Mouse (Mus musculus): Measurements from ENCODE around the gene Smyd3. TPM values are rescaled to one million over a fixed set of nuclear protein-coding genes. Genes with fewer than 3 reads are reported as not detected.
A peak's percentile ranks its signal among the peaks of the same experiment; 100 is the strongest.

The Smyd3 gene
- polyA plus RNA-seq, 1 experiment from 2014 or later = 16.1 TPM

GRCm38 (mm10) chr1:179083098-179083497 lies 434.7 kb downstream of the Smyd3 start:
- Histone ChIP-seq H3K36me3 (peaks cover 5% of the 10 kb centered on the region; the same call in 1 of the 2 replicates), H3K27ac (peak overlapping the region; percentile 54; the same call in 1 of the 2 replicates), H3K4me1 (peaks cover 11% of the 10 kb centered on the region; the same call in 1 of the 2 replicates), H3K4me3 (no peak overlapping the region), H3K27me3 (ENCODE audit: insufficient read depth, poor library complexity, severe bottlenecking) (no peaks in the 10 kb centered on the region), H3K9me3 (no peaks in the 10 kb centered on the region)
- DNase-seq (ENCODE audit: low spot score) = no peak
- 56% methylated on average over 5 of the region's 5 CpGs for WGBS

GRCm38 (mm10) chr1:179073846-179074245 lies 444.0 kb downstream of the Smyd3 start:
- Histone ChIP-seq H3K9me3 (no peaks in the 10 kb centered on the region), H3K4me1 (peaks cover 5% of the 10 kb centered on the region; the same call in 1 of the 2 replicates), H3K27me3 (ENCODE audit: insufficient read depth, poor library complexity, severe bottlenecking) (no peaks in the 10 kb centered on the region), H3K36me3 (0 out of 2 replicates have a peak, but pooled peaks cover 2% of the 10 kb centered on the region), H3K27ac (no peak overlapping the region), H3K4me3 (no peak overlapping the region)
- no peak for DNase-seq (ENCODE audit: low spot score)
- 89% methylated on average over 7 of the region's 7 CpGs for WGBS

- H3K27ac ChIP-seq = 0 out of 2 replicates have a peak overlapping the region, but pooled peaks have one; percentile 8
- 0 out of 2 replicates have a peak, but pooled peaks cover 2% of the 10 kb centered on the region for H3K36me3 ChIP-seq
- WGBS = 70% methylated on average over 11 of the region's 11 CpGs
- H3K9me3 ChIP-seq = no peaks in the 10 kb centered on the region
- no peak for DNase-seq (ENCODE audit: low spot score)
- H3K27me3 ChIP-seq (ENCODE audit: insufficient read depth, poor library complexity, severe bottlenecking) = no peaks in the 10 kb centered on the region
- H3K4me1 ChIP-seq = peaks cover 5% of the 10 kb centered on the region; the same call in 1 of the 2 replicates
- no peak overlapping the region for H3K4me3 ChIP-seq
Measured at GRCm38 (mm10) chr1:179072935-179073654, 444.7 kb downstream of the Smyd3 start.

GRCm38 (mm10) chr1:179072406-179072805 lies 445.4 kb downstream of the Smyd3 start:
- no peaks in the 10 kb centered on the region for H3K27me3 ChIP-seq (ENCODE audit: insufficient read depth, poor library complexity, severe bottlenecking)
- 46% methylated on average over 1 of the region's 1 CpGs for WGBS
- H3K27ac ChIP-seq = peak overlapping the region; percentile 36; the same call in 1 of the 2 replicates
- DNase-seq (ENCODE audit: low spot score) = no peak
- H3K36me3 ChIP-seq = 0 out of 2 replicates have a peak, but pooled peaks cover 2% of the 10 kb centered on the region
- H3K4me1 ChIP-seq = peaks cover 5% of the 10 kb centered on the region; the same call in 1 of the 2 replicates
- H3K4me3 ChIP-seq = no peak overlapping the region
- no peaks in the 10 kb centered on the region for H3K9me3 ChIP-seq

GRCm38 (mm10) chr1:179068990-179069389 lies 448.9 kb downstream of the Smyd3 start:
- 0 out of 2 replicates have a peak, but pooled peaks cover 2% of the 10 kb centered on the region for H3K36me3 ChIP-seq
- DNase-seq (ENCODE audit: low spot score) = no peak
- WGBS = 87% methylated on average over 1 of the region's 1 CpGs
- H3K4me3 ChIP-seq = no peak overlapping the region
- H3K9me3 ChIP-seq = no peaks in the 10 kb centered on the region
- H3K27ac ChIP-seq = no peak overlapping the region
- peaks cover 21% of the 10 kb centered on the region for H3K4me1 ChIP-seq
- no peaks in the 10 kb centered on the region for H3K27me3 ChIP-seq (ENCODE audit: insufficient read depth, poor library complexity, severe bottlenecking)

- DNase-seq (ENCODE audit: low spot score) = no peak
- peak overlapping the region; percentile 63 for H3K27ac ChIP-seq
- H3K9me3 ChIP-seq = no peaks in the 10 kb centered on the region
- WGBS = 88% methylated on average over 2 of the region's 2 CpGs
- H3K27me3 ChIP-seq (ENCODE audit: insufficient read depth, poor library complexity, severe bottlenecking) = no peaks in the 10 kb centered on the region
- no peaks in the 10 kb centered on the region for H3K36me3 ChIP-seq
- H3K4me1 ChIP-seq = peaks cover 46% of the 10 kb centered on the region
- no peak overlapping the region for H3K4me3 ChIP-seq
Measured at GRCm38 (mm10) chr1:179065294-179065601, 452.6 kb downstream of the Smyd3 start.

GRCm38 (mm10) chr1:179064601-179065293 lies 453.1 kb downstream of the Smyd3 start:
- H3K4me1 ChIP-seq = peaks cover 50% of the 10 kb centered on the region
- peak overlapping the region; percentile 63 for H3K27ac ChIP-seq
- H3K9me3 ChIP-seq = no peaks in the 10 kb centered on the region
- H3K36me3 ChIP-seq = no peaks in the 10 kb centered on the region
- no peak overlapping the region for H3K4me3 ChIP-seq
- H3K27me3 ChIP-seq (ENCODE audit: insufficient read depth, poor library complexity, severe bottlenecking) = no peaks in the 10 kb centered on the region
- 77% methylated on average over 14 of the region's 14 CpGs for WGBS
- no peak for DNase-seq (ENCODE audit: low spot score)

GRCm38 (mm10) chr1:179061759-179062168 lies 456.1 kb downstream of the Smyd3 start:
- WGBS = 9% methylated on average over 9 of the region's 9 CpGs
- DNase-seq (ENCODE audit: low spot score) = peak; percentile 91
- H3K36me3 ChIP-seq = no peaks in the 10 kb centered on the region
- 0 out of 2 replicates have a peak overlapping the region, but pooled peaks have one; percentile 18 for H3K4me3 ChIP-seq
- peak overlapping the region; percentile 84 for H3K27ac ChIP-seq
- H3K27me3 ChIP-seq (ENCODE audit: insufficient read depth, poor library complexity, severe bottlenecking) = no peaks in the 10 kb centered on the region
- H3K9me3 ChIP-seq = no peaks in the 10 kb centered on the region
- peaks cover 56% of the 10 kb centered on the region for H3K4me1 ChIP-seq

- peaks cover 56% of the 10 kb centered on the region for H3K4me1 ChIP-seq
- H3K36me3 ChIP-seq = no peaks in the 10 kb centered on the region
- no peak for DNase-seq (ENCODE audit: low spot score)
- 60% methylated on average over 4 of the region's 4 CpGs for WGBS
- H3K9me3 ChIP-seq = no peaks in the 10 kb centered on the region
- H3K4me3 ChIP-seq = no peak overlapping the region
- H3K27me3 ChIP-seq (ENCODE audit: insufficient read depth, poor library complexity, severe bottlenecking) = no peaks in the 10 kb centered on the region
- peak overlapping the region; percentile 84 for H3K27ac ChIP-seq
Measured at GRCm38 (mm10) chr1:179061053-179061452, 456.8 kb downstream of the Smyd3 start.

GRCm38 (mm10) chr1:179060113-179060955 lies 457.5 kb downstream of the Smyd3 start:
- no peak overlapping the region for H3K4me3 ChIP-seq
- no peak for DNase-seq (ENCODE audit: low spot score)
- 66% methylated on average over 18 of the region's 18 CpGs for WGBS
- H3K27ac ChIP-seq = peak overlapping the region; percentile 84
- H3K4me1 ChIP-seq = peaks cover 58% of the 10 kb centered on the region
- H3K36me3 ChIP-seq = no peaks in the 10 kb centered on the region
- H3K9me3 ChIP-seq = no peaks in the 10 kb centered on the region
- no peaks in the 10 kb centered on the region for H3K27me3 ChIP-seq (ENCODE audit: insufficient read depth, poor library complexity, severe bottlenecking)

- H3K4me3 ChIP-seq = no peak overlapping the region
- no peak for DNase-seq (ENCODE audit: low spot score)
- WGBS = 87% methylated on average over 15 of the region's 15 CpGs
- peak overlapping the region; percentile 84 for H3K27ac ChIP-seq
- peaks cover 59% of the 10 kb centered on the region for H3K4me1 ChIP-seq
- H3K36me3 ChIP-seq = no peaks in the 10 kb centered on the region
- H3K27me3 ChIP-seq (ENCODE audit: insufficient read depth, poor library complexity, severe bottlenecking) = no peaks in the 10 kb centered on the region
- no peaks in the 10 kb centered on the region for H3K9me3 ChIP-seq
Measured at GRCm38 (mm10) chr1:179059286-179060112, 458.3 kb downstream of the Smyd3 start.

GRCm38 (mm10) chr1:179058675-179059074 lies 459.2 kb downstream of the Smyd3 start:
- H3K9me3 ChIP-seq = no peaks in the 10 kb centered on the region
- H3K27ac ChIP-seq = no peak overlapping the region
- 85% methylated on average over 4 of the region's 4 CpGs for WGBS
- H3K27me3 ChIP-seq (ENCODE audit: insufficient read depth, poor library complexity, severe bottlenecking) = no peaks in the 10 kb centered on the region
- peaks cover 60% of the 10 kb centered on the region for H3K4me1 ChIP-seq
- no peak overlapping the region for H3K4me3 ChIP-seq
- H3K36me3 ChIP-seq = no peaks in the 10 kb centered on the region
- no peak for DNase-seq (ENCODE audit: low spot score)
